28 mouse cellular contexts compared by ENCODE assay signal in the genomic region with DNA sequence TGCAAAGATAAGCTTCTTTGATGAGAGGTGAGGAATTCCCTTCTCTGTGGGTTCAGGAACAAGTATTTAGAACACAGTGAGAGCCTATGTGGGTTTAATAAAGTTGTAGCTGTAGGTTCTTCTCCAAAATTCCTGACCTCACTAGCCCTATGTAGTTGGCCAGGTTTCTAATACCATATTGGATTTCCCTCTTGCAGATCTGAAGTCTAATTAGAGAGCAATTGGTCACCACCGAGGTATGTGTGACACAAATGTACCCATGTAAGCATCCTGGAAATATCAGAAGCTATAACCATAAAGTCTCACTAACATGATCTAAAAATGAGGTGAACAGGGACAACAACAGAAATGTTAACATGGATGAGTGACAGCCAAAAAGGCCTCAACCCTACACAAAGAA.
DNase-seq lines count a peak whose midpoint lies in the region; ATAC-seq and TF ChIP-seq lines count a peak whose summit lies in the region.
"Had no signal": no experiment of that assay in that cellular context is flagged by ENCODE, and none has a peak within 500 bp of the region (broad histone marks: within the 10 kb centered on the region; RNA-seq: fewer than 3 reads in every experiment).

No protein-coding gene starts in this region.

- 0 out of 2 replicates have a peak, but pooled peaks cover 2% of the 10 kb centered on the region for H3K36me3 ChIP-seq in heart, postnatal 0 days (replicated peaks; ENCODE audit: control insufficient read depth, insufficient read depth, low read length)
- H3K36me3 ChIP-seq in heart, embryonic 11.5 days (ENCODE audit: control insufficient read depth, insufficient read depth, low read length): no peaks in the 10 kb centered on the region
- no peaks in the 10 kb centered on the region for H3K36me3 ChIP-seq in myocyte (ENCODE audit: control insufficient read depth, insufficient read depth)
- H3K36me3 ChIP-seq: embryonic facial prominence, embryonic 13.5 days; embryonic facial prominence, embryonic 15.5 days; forebrain, embryonic 10.5 days; forebrain, embryonic 12.5 days; G1E had no signal

- H3K4me3 ChIP-seq in heart, postnatal 0 days (ENCODE audit: low read depth, low read length): no peak overlapping the region
- no peak overlapping the region for H3K4me3 ChIP-seq in heart, embryonic 11.5 days (ENCODE audit: low read depth, low read length)
- H3K4me3 ChIP-seq in myocyte: no peak overlapping the region
- H3K4me3 ChIP-seq in cerebellum, adult 2 months (replicated peaks; ENCODE audit: insufficient read depth, low read depth, low read length): no peak overlapping the region
- H3K4me3 ChIP-seq: embryonic facial prominence, embryonic 13.5 days; embryonic facial prominence, embryonic 15.5 days; erythroblast, embryonic 14.5 days; forebrain, embryonic 10.5 days; forebrain, embryonic 12.5 days had no signal

- no peaks in the 10 kb centered on the region for H3K9me3 ChIP-seq in heart, postnatal 0 days (replicated peaks; ENCODE audit: control insufficient read depth, low read length)
- H3K9me3 ChIP-seq in heart, embryonic 11.5 days (replicated peaks; ENCODE audit: control insufficient read depth, low read length): no peaks in the 10 kb centered on the region
- H3K9me3 ChIP-seq: embryonic facial prominence, embryonic 13.5 days; embryonic facial prominence, embryonic 15.5 days; forebrain, embryonic 10.5 days; forebrain, embryonic 12.5 days; G1E had no signal

- DNase-seq in gastrocnemius, adult 18-20 months (ENCODE audit: low spot score): peak; percentile 61
- DNase-seq in gastrocnemius, adult 8-10 months (ENCODE audit: low spot score in 2 of 2): no peak
- DNase-seq in heart, postnatal 0 days (ENCODE audit: low spot score): no peak
- DNase-seq in cerebellum, adult 2 months: no peak
- DNase-seq: adrenal gland, adult 8-10 months; adrenal gland, postnatal 14 days; adrenal gland, postnatal 36 days; B cell, adult 2 months; cerebellum, adult 11-12 months; cerebellum, adult 8-10 months; cerebellum, adult 9-11 months; cerebellum, postnatal 14 days; cerebellum, postnatal 36 days; embryo, embryonic 11 days had no signal

- TF ChIP-seq POLR2A in myocyte (IDR thresholded peaks at IDR 0.05; ENCODE audit: insufficient read length, low read depth): no peak
- TF ChIP-seq POLR2A in cerebellum, adult 2 months (IDR thresholded peaks at IDR 0.05; ENCODE audit: borderline replicate concordance, insufficient read depth, low read length): no peak

- H3K79me2 ChIP-seq in myocyte (ENCODE audit: control insufficient read depth, insufficient read depth): no peaks in the 10 kb centered on the region

- peak; percentile 20; the same call in 1 of the 2 replicates for ATAC-seq in heart, postnatal 0 days (ENCODE audit: insufficient read depth, low read depth)
- ATAC-seq in heart, embryonic 11.5 days (replicated peaks; ENCODE audit: insufficient number of reproducible peaks, low FRiP score, low TSS enrichment): no peak
- ATAC-seq: activated CD4-positive, CD25-positive, alpha-beta regulatory T cell, adult 4 months; CD4-positive, CD25-positive, alpha-beta regulatory T cell, adult 4 months; forebrain, embryonic 14.5 days; forebrain, embryonic 16.5 days; Patski had no signal

- no peak overlapping the region for H3K4me2 ChIP-seq in heart, postnatal 0 days (ENCODE audit: low read depth, low read length)
- no peak overlapping the region for H3K4me2 ChIP-seq in heart, embryonic 11.5 days
- H3K4me2 ChIP-seq in myocyte (ENCODE audit: low read depth): peak overlapping the region; percentile 61
- H3K4me2 ChIP-seq: embryonic facial prominence, embryonic 13.5 days; embryonic facial prominence, embryonic 15.5 days; forebrain, embryonic 12.5 days had no signal

- no peak overlapping the region for H3K27ac ChIP-seq in heart, postnatal 0 days (ENCODE audit: low read depth)
- no peak overlapping the region for H3K27ac ChIP-seq in heart, embryonic 11.5 days (ENCODE audit: low read depth, low read length)
- no peak overlapping the region for H3K27ac ChIP-seq in cerebellum, adult 2 months (ENCODE audit: insufficient read depth, low read length)
- H3K27ac ChIP-seq: embryonic facial prominence, embryonic 13.5 days; embryonic facial prominence, embryonic 15.5 days; forebrain, embryonic 10.5 days; forebrain, embryonic 12.5 days had no signal

- 71% methylated on average over 1 of the region's 1 CpGs for WGBS in heart, postnatal 0 days
- 81% methylated on average over 1 of the region's 1 CpGs for WGBS in heart, embryonic 11.5 days (ENCODE audit: insufficient replicate concordance)
- 88% methylated on average over 1 of the region's 1 CpGs for WGBS in cerebellum, adult 2 months

- no peak for TF ChIP-seq CTCF in heart, postnatal 0 days (IDR thresholded peaks at IDR 0.05; ENCODE audit: low read depth)
- TF ChIP-seq CTCF in cerebellum, adult 2 months (IDR thresholded peaks at IDR 0.05; ENCODE audit: borderline replicate concordance, insufficient read depth, low read depth, low read length): no peak

- no peaks in the 10 kb centered on the region for H3K27me3 ChIP-seq in heart, postnatal 0 days (ENCODE audit: control insufficient read depth, insufficient read depth, low read length)
- no peaks in the 10 kb centered on the region for H3K27me3 ChIP-seq in heart, embryonic 11.5 days (ENCODE audit: control insufficient read depth, insufficient read depth, low read length)
- no peaks in the 10 kb centered on the region for H3K27me3 ChIP-seq in myocyte (ENCODE audit: control insufficient read depth, insufficient read depth, insufficient read length)
- no peaks in the 10 kb centered on the region for H3K27me3 ChIP-seq in cerebellum, adult 2 months (ENCODE audit: control insufficient read depth, insufficient read depth, low read length)
- H3K27me3 ChIP-seq: CH12.LX; embryonic facial prominence, embryonic 13.5 days; embryonic facial prominence, embryonic 15.5 days; forebrain, embryonic 12.5 days; Patski had no signal

- no peak overlapping the region for H3ac ChIP-seq in myocyte (ENCODE audit: control insufficient read depth, insufficient read length)

- TF ChIP-seq EP300 in heart, postnatal 0 days (IDR thresholded peaks at IDR 0.05; ENCODE audit: low read depth): no peak

- H3K4me1 ChIP-seq in heart, postnatal 0 days (ENCODE audit: control insufficient read depth, insufficient read depth): peaks cover 10% of the 10 kb centered on the region; the same call in 1 of the 2 replicates
- no peaks in the 10 kb centered on the region for H3K4me1 ChIP-seq in heart, embryonic 11.5 days (ENCODE audit: control insufficient read depth, insufficient read depth, low read length)
- H3K4me1 ChIP-seq in cerebellum, adult 2 months (ENCODE audit: control insufficient read depth, insufficient read depth, low read length): no peaks in the 10 kb centered on the region
- H3K4me1 ChIP-seq: embryonic facial prominence, embryonic 15.5 days had no signal

- no peak overlapping the region for H3K9ac ChIP-seq in heart, postnatal 0 days (replicated peaks; ENCODE audit: low read depth, low read length)
- H3K9ac ChIP-seq in heart, embryonic 11.5 days (ENCODE audit: low read depth, low read length): no peak overlapping the region
- H3K9ac ChIP-seq: embryonic facial prominence, embryonic 13.5 days; embryonic facial prominence, embryonic 15.5 days; forebrain, embryonic 12.5 days had no signal

TF ChIP-seq in myocyte, 11 proteins besides CTCF, POLR2A, EP300 and RAD21:
- TF ChIP-seq REST (IDR thresholded peaks at IDR 0.05; ENCODE audit: insufficient read depth, insufficient read length) (no peak), TCF3 (IDR thresholded peaks at IDR 0.05; ENCODE audit: insufficient read length, low read depth) (no peak), MYOD1 (IDR thresholded peaks at IDR 0.05; ENCODE audit: control insufficient read depth in 1 of 3, insufficient read length in 2 of 3, low read depth in 2 of 3) (no peak), CEBPB (IDR thresholded peaks at IDR 0.05; ENCODE audit: insufficient read depth, poor library complexity, severe bottlenecking) (no peak), USF1 (IDR thresholded peaks at IDR 0.05; ENCODE audit: low read depth) (no peak), SRF (IDR thresholded peaks at IDR 0.05; ENCODE audit: control insufficient read depth, insufficient read length, low read depth) (no peak), MAX (IDR thresholded peaks at IDR 0.05; ENCODE audit: low read depth) (no peak), TCF12 (IDR thresholded peaks at IDR 0.05; ENCODE audit: insufficient read depth, poor library complexity, severe bottlenecking) (no peak), MYOG (IDR thresholded peaks at IDR 0.05; ENCODE audit: control insufficient read depth in 1 of 3, insufficient read depth in 1 of 3, insufficient read length in 2 of 3, low read depth in 2 of 3) (no peak), E2F4 (IDR thresholded peaks at IDR 0.05; ENCODE audit: insufficient read depth) (no peak), POLR2AphosphoS2 (IDR thresholded peaks at IDR 0.05; ENCODE audit: insufficient read length, low read depth) (no peak)
